Mouse (Mus musculus): Measurements from ENCODE around the gene Pcdh7. TPM values are rescaled to one million over a fixed set of nuclear protein-coding genes. Genes with fewer than 3 reads are reported as not detected.

Gene Pcdh7
- polyA plus RNA-seq, 1 experiment from 2014 or later = 29.0 TPM

GRCm38 (mm10) chr5:57943611-57944010, 225.8 kb downstream of the Pcdh7 start:
- H3K4me2 ChIP-seq = no peak overlapping the region
- WGBS = 54% methylated on average over 2 of the region's 2 CpGs
- H3K9ac ChIP-seq (replicated peaks) = no peak overlapping the region
- H3K9me3 ChIP-seq (replicated peaks) = no peaks in the 10 kb centered on the region
- peaks cover 3% of the 10 kb centered on the region for H3K4me1 ChIP-seq
- H3K27me3 ChIP-seq (replicated peaks) = no peaks in the 10 kb centered on the region
- no peak overlapping the region for H3K4me3 ChIP-seq (replicated peaks)
- no peak overlapping the region for H3K27ac ChIP-seq (replicated peaks)
- no peak for ATAC-seq (ENCODE audit: low FRiP score)
- H3K36me3 ChIP-seq = no peaks in the 10 kb centered on the region

- peak; percentile 74 for ATAC-seq (ENCODE audit: low FRiP score)
- H3K27ac ChIP-seq (replicated peaks) = no peak overlapping the region
- H3K9me3 ChIP-seq (replicated peaks) = no peaks in the 10 kb centered on the region
- peaks cover 3% of the 10 kb centered on the region for H3K4me1 ChIP-seq
- WGBS = 34% methylated on average over 3 of the region's 3 CpGs
- no peaks in the 10 kb centered on the region for H3K27me3 ChIP-seq (replicated peaks)
- H3K36me3 ChIP-seq = no peaks in the 10 kb centered on the region
- H3K4me2 ChIP-seq = no peak overlapping the region
- H3K4me3 ChIP-seq (replicated peaks) = no peak overlapping the region
- no peak overlapping the region for H3K9ac ChIP-seq (replicated peaks)
These were observed 227.7 kb downstream of the Pcdh7 start for GRCm38 (mm10) chr5:57945419-57945818.

- no peaks in the 10 kb centered on the region for H3K27me3 ChIP-seq (replicated peaks)
- H3K4me1 ChIP-seq = no peaks in the 10 kb centered on the region
- no peaks in the 10 kb centered on the region for H3K9me3 ChIP-seq (replicated peaks)
- H3K27ac ChIP-seq (replicated peaks) = no peak overlapping the region
- WGBS = 45% methylated on average over 1 of the region's 1 CpGs
- H3K36me3 ChIP-seq = no peaks in the 10 kb centered on the region
- H3K9ac ChIP-seq (replicated peaks) = no peak overlapping the region
- no peak overlapping the region for H3K4me3 ChIP-seq (replicated peaks)
- no peak overlapping the region for H3K4me2 ChIP-seq
- ATAC-seq (ENCODE audit: low FRiP score) = no peak
These were observed 241.6 kb downstream of the Pcdh7 start for GRCm38 (mm10) chr5:57959317-57959716.

GRCm38 (mm10) chr5:57963792-57964191, 246.0 kb downstream of the Pcdh7 start:
- ATAC-seq (ENCODE audit: low FRiP score) = no peak
- 78% methylated on average over 4 of the region's 4 CpGs for WGBS
- Histone ChIP-seq H3K4me3 (replicated peaks) (no peak overlapping the region), H3K27me3 (replicated peaks) (no peaks in the 10 kb centered on the region), H3K9ac (replicated peaks) (no peak overlapping the region), H3K4me1 (no peaks in the 10 kb centered on the region), H3K36me3 (no peaks in the 10 kb centered on the region), H3K9me3 (replicated peaks) (no peaks in the 10 kb centered on the region), H3K27ac (replicated peaks) (no peak overlapping the region), H3K4me2 (no peak overlapping the region)

GRCm38 (mm10) chr5:57964201-57964600, 246.4 kb downstream of the Pcdh7 start:
- H3K36me3 ChIP-seq = no peaks in the 10 kb centered on the region
- H3K27me3 ChIP-seq (replicated peaks) = no peaks in the 10 kb centered on the region
- no peak overlapping the region for H3K9ac ChIP-seq (replicated peaks)
- H3K4me1 ChIP-seq = no peaks in the 10 kb centered on the region
- H3K9me3 ChIP-seq (replicated peaks) = no peaks in the 10 kb centered on the region
- H3K4me2 ChIP-seq = no peak overlapping the region
- no peak overlapping the region for H3K4me3 ChIP-seq (replicated peaks)
- H3K27ac ChIP-seq (replicated peaks) = no peak overlapping the region
- ATAC-seq (ENCODE audit: low FRiP score) = no peak
- WGBS = 82% methylated on average over 4 of the region's 4 CpGs

GRCm38 (mm10) chr5:57993584-57993983, 275.8 kb downstream of the Pcdh7 start:
- no peak overlapping the region for H3K4me3 ChIP-seq (replicated peaks)
- H3K27ac ChIP-seq (replicated peaks) = no peak overlapping the region
- H3K36me3 ChIP-seq = no peaks in the 10 kb centered on the region
- 75% methylated on average over 2 of the region's 2 CpGs for WGBS
- H3K9me3 ChIP-seq (replicated peaks) = no peaks in the 10 kb centered on the region
- no peak for ATAC-seq (ENCODE audit: low FRiP score)
- H3K9ac ChIP-seq (replicated peaks) = no peak overlapping the region
- H3K27me3 ChIP-seq (replicated peaks) = no peaks in the 10 kb centered on the region
- no peaks in the 10 kb centered on the region for H3K4me1 ChIP-seq
- H3K4me2 ChIP-seq = no peak overlapping the region

- WGBS = 83% methylated on average over 2 of the region's 2 CpGs
- no peak overlapping the region for H3K4me2 ChIP-seq
- H3K9ac ChIP-seq (replicated peaks) = no peak overlapping the region
- no peaks in the 10 kb centered on the region for H3K27me3 ChIP-seq (replicated peaks)
- H3K4me3 ChIP-seq (replicated peaks) = no peak overlapping the region
- H3K4me1 ChIP-seq = peaks cover 7% of the 10 kb centered on the region; the same call in 1 of the 2 replicates
- H3K36me3 ChIP-seq = no peaks in the 10 kb centered on the region
- no peaks in the 10 kb centered on the region for H3K9me3 ChIP-seq (replicated peaks)
- ATAC-seq (ENCODE audit: low FRiP score) = no peak
- no peak overlapping the region for H3K27ac ChIP-seq (replicated peaks)
These were observed 303.6 kb downstream of the Pcdh7 start for GRCm38 (mm10) chr5:58021331-58021730.

GRCm38 (mm10) chr5:58025123-58025522, 307.4 kb downstream of the Pcdh7 start:
- Histone ChIP-seq H3K9ac (replicated peaks) (no peak overlapping the region), H3K4me2 (no peak overlapping the region), H3K36me3 (no peaks in the 10 kb centered on the region), H3K27me3 (replicated peaks) (no peaks in the 10 kb centered on the region), H3K27ac (replicated peaks) (no peak overlapping the region), H3K4me3 (replicated peaks) (no peak overlapping the region), H3K9me3 (replicated peaks) (no peaks in the 10 kb centered on the region), H3K4me1 (peaks cover 7% of the 10 kb centered on the region; the same call in 1 of the 2 replicates)
- ATAC-seq (ENCODE audit: low FRiP score) = no peak
- 79% methylated on average over 7 of the region's 7 CpGs for WGBS

GRCm38 (mm10) chr5:58025759-58026158, 308.0 kb downstream of the Pcdh7 start:
- ATAC-seq (ENCODE audit: low FRiP score) = peak; percentile 47
- Histone ChIP-seq H3K4me3 (replicated peaks) (no peak overlapping the region), H3K4me1 (peaks cover 7% of the 10 kb centered on the region; the same call in 1 of the 2 replicates), H3K27me3 (replicated peaks) (no peaks in the 10 kb centered on the region), H3K27ac (replicated peaks) (no peak overlapping the region), H3K4me2 (peak overlapping the region; percentile 27), H3K9me3 (replicated peaks) (no peaks in the 10 kb centered on the region), H3K36me3 (no peaks in the 10 kb centered on the region), H3K9ac (replicated peaks) (no peak overlapping the region)
- 22% methylated on average over 8 of the region's 8 CpGs for WGBS

- H3K9ac ChIP-seq (replicated peaks) = no peak overlapping the region
- H3K4me3 ChIP-seq (replicated peaks) = no peak overlapping the region
- no peaks in the 10 kb centered on the region for H3K9me3 ChIP-seq (replicated peaks)
- H3K4me2 ChIP-seq = no peak overlapping the region
- ATAC-seq (ENCODE audit: low FRiP score) = no peak
- no peaks in the 10 kb centered on the region for H3K27me3 ChIP-seq (replicated peaks)
- WGBS = 66% methylated on average over 3 of the region's 3 CpGs
- no peaks in the 10 kb centered on the region for H3K4me1 ChIP-seq
- H3K36me3 ChIP-seq = no peaks in the 10 kb centered on the region
- H3K27ac ChIP-seq (replicated peaks) = no peak overlapping the region
These were observed 322.1 kb downstream of the Pcdh7 start for GRCm38 (mm10) chr5:58039875-58040274.

GRCm38 (mm10) chr5:58044216-58044615, 326.4 kb downstream of the Pcdh7 start:
- 43% methylated on average over 4 of the region's 4 CpGs for WGBS
- no peak overlapping the region for H3K27ac ChIP-seq (replicated peaks)

GRCm38 (mm10) chr5:58081054-58081453, 363.3 kb downstream of the Pcdh7 start:
- no peak overlapping the region for H3K4me2 ChIP-seq
- WGBS = 44% methylated on average over 4 of the region's 4 CpGs
- H3K9me3 ChIP-seq (replicated peaks) = no peaks in the 10 kb centered on the region
- H3K36me3 ChIP-seq = no peaks in the 10 kb centered on the region
- no peak for ATAC-seq (ENCODE audit: low FRiP score)
- H3K9ac ChIP-seq (replicated peaks) = no peak overlapping the region
- H3K27ac ChIP-seq (replicated peaks) = no peak overlapping the region
- no peak overlapping the region for H3K4me3 ChIP-seq (replicated peaks)
- H3K27me3 ChIP-seq (replicated peaks) = no peaks in the 10 kb centered on the region
- H3K4me1 ChIP-seq = no peaks in the 10 kb centered on the region

More at GRCm38 (mm10) chr5:58044216-58044615, 326.4 kb downstream of the Pcdh7 start:
- H3K9me3 ChIP-seq (replicated peaks) = no peaks in the 10 kb centered on the region
- no peak overlapping the region for H3K4me3 ChIP-seq (replicated peaks)
- H3K4me2 ChIP-seq = no peak overlapping the region
- no peak overlapping the region for H3K9ac ChIP-seq (replicated peaks)
- H3K4me1 ChIP-seq = no peaks in the 10 kb centered on the region
- no peaks in the 10 kb centered on the region for H3K27me3 ChIP-seq (replicated peaks)
- no peaks in the 10 kb centered on the region for H3K36me3 ChIP-seq
- ATAC-seq (ENCODE audit: low FRiP score) = no peak

- WGBS = 82% methylated on average over 2 of the region's 2 CpGs
- Histone ChIP-seq H3K4me3 (replicated peaks) (no peak overlapping the region), H3K27ac (replicated peaks) (no peak overlapping the region), H3K36me3 (no peaks in the 10 kb centered on the region), H3K4me2 (no peak overlapping the region), H3K9me3 (replicated peaks) (no peaks in the 10 kb centered on the region), H3K27me3 (replicated peaks) (no peaks in the 10 kb centered on the region), H3K9ac (replicated peaks) (no peak overlapping the region), H3K4me1 (no peaks in the 10 kb centered on the region)
- no peak for ATAC-seq (ENCODE audit: low FRiP score)
These were observed 364.5 kb downstream of the Pcdh7 start for GRCm38 (mm10) chr5:58082230-58082629.

Measured in neural tube, embryonic 15.5 days (tissue).